Mouse (Mus musculus): Measurements from ENCODE around the gene St6galnac5. TPM values are rescaled to one million over a fixed set of nuclear protein-coding genes. Genes with fewer than 3 reads are reported as not detected.

Gene St6galnac5
- polyA plus RNA-seq, 1 experiment from 2014 or later = 1.3 TPM

DNA sequence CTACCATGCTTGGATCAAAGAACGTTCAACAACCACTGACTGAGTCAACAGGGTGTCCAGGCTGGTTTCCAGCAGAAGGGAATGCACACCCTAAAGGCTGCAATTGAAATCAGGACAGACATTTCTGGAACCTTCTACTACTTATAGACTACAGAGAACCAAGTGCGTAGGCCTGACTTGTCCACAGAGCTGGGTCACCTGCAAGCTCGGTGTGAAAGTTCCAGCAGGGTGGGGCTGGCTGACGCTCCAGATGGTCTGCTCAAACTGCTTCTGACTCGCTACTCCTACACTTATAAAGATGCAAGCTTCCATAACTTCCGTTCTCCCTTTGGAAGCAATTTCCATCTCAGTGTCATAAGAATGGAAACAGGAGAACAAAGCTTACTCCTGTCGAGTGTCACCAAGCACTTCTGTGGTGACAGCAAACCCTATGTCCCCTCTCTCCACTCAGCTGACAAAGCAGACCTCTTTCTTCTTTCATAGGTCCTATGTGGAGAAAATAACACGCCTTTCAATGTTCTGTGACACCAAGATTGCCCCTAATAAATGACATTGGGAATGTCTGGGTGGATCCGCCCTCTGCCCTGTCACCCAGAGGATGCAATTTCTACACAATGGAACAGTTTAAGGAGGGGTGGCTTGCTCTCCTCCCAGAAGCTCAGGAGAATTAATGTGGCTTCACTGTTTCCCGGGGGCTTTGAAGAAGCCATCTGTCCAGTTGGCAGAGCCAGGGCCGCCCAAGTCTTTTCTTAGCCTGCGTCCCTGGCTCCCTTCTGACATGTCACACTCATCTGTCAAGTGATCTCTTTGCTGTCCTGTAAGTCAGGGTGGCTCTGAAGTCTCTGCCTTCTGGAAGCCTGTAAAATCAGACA, 114.2 kb downstream of the St6galnac5 start:
- Histone ChIP-seq H3K27ac (no peak overlapping the region), H3K4me3 (no peak overlapping the region), H3K36me3 (no peaks in the 10 kb centered on the region), H3K9me3 (no peaks in the 10 kb centered on the region), H3K27me3 (ENCODE audit: insufficient read depth, poor library complexity, severe bottlenecking) (0 out of 2 replicates have a peak, but pooled peaks cover 2% of the 10 kb centered on the region), H3K4me1 (no peaks in the 10 kb centered on the region)
- DNase-seq (ENCODE audit: low spot score) = no peak
- 72% methylated on average over 12 of the region's 12 CpGs for WGBS

- no peak for DNase-seq (ENCODE audit: low spot score)
- 84% methylated on average over 22 of the region's 22 CpGs for WGBS
- Histone ChIP-seq H3K4me3 (no peak overlapping the region), H3K27ac (no peak overlapping the region), H3K36me3 (no peaks in the 10 kb centered on the region), H3K9me3 (no peaks in the 10 kb centered on the region), H3K4me1 (no peaks in the 10 kb centered on the region), H3K27me3 (ENCODE audit: insufficient read depth, poor library complexity, severe bottlenecking) (peaks cover 16% of the 10 kb centered on the region; the same call in 1 of the 2 replicates)
Observed at GRCm38 (mm10) chr3:152866035-152866965, 115.7 kb downstream of the St6galnac5 start.

GRCm38 (mm10) chr3:152861978-152862377, 120.1 kb downstream of the St6galnac5 start:
- Histone ChIP-seq H3K9me3 (no peaks in the 10 kb centered on the region), H3K4me3 (no peak overlapping the region), H3K36me3 (no peaks in the 10 kb centered on the region), H3K27ac (no peak overlapping the region), H3K27me3 (ENCODE audit: insufficient read depth, poor library complexity, severe bottlenecking) (peaks cover 19% of the 10 kb centered on the region; the same call in 1 of the 2 replicates), H3K4me1 (no peaks in the 10 kb centered on the region)
- 64% methylated on average over 1 of the region's 1 CpGs for WGBS
- DNase-seq (ENCODE audit: low spot score) = no peak

GRCm38 (mm10) chr3:152861450-152861849, 120.6 kb downstream of the St6galnac5 start:
- peaks cover 19% of the 10 kb centered on the region; the same call in 1 of the 2 replicates for H3K27me3 ChIP-seq (ENCODE audit: insufficient read depth, poor library complexity, severe bottlenecking)
- H3K4me1 ChIP-seq = no peaks in the 10 kb centered on the region
- no peaks in the 10 kb centered on the region for H3K9me3 ChIP-seq
- 86% methylated on average over 4 of the region's 4 CpGs for WGBS
- no peaks in the 10 kb centered on the region for H3K36me3 ChIP-seq
- H3K4me3 ChIP-seq = no peak overlapping the region
- no peak for DNase-seq (ENCODE audit: low spot score)
- H3K27ac ChIP-seq = no peak overlapping the region

DNA sequence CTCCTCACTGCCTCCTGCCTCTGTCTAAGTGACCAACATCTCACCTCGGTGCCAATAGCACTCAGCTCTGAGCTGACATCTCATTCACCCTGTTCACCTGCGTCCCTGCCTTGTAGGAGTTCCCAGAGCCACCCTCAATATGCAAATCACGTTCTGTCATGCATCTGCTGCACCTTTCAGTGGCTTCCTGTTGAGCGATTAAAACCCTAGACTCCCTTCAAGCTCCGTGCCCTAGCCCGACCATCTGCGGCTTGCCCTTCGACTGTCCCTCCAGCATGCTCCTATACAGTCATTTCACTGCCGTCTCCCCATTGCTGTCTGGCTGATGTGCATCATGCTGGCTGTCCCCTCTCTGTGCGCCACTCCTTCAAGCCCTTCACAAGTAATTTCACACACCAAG, 126.0 kb downstream of the St6galnac5 start:
- Histone ChIP-seq H3K4me3 (no peak overlapping the region), H3K27ac (no peak overlapping the region), H3K4me1 (peaks cover 9% of the 10 kb centered on the region; the same call in 1 of the 2 replicates), H3K9me3 (no peaks in the 10 kb centered on the region), H3K27me3 (ENCODE audit: insufficient read depth, poor library complexity, severe bottlenecking) (peaks cover 7% of the 10 kb centered on the region; the same call in 1 of the 2 replicates), H3K36me3 (no peaks in the 10 kb centered on the region)
- WGBS = 72% methylated on average over 10 of the region's 10 CpGs
- DNase-seq (ENCODE audit: low spot score) = no peak

- no peaks in the 10 kb centered on the region for H3K36me3 ChIP-seq
- peaks cover 9% of the 10 kb centered on the region; the same call in 1 of the 2 replicates for H3K4me1 ChIP-seq
- no peak overlapping the region for H3K27ac ChIP-seq
- H3K4me3 ChIP-seq = no peak overlapping the region
- peaks cover 13% of the 10 kb centered on the region; the same call in 1 of the 2 replicates for H3K27me3 ChIP-seq (ENCODE audit: insufficient read depth, poor library complexity, severe bottlenecking)
- DNase-seq (ENCODE audit: low spot score) = no peak
- WGBS = 54% methylated on average over 12 of the region's 12 CpGs
- no peaks in the 10 kb centered on the region for H3K9me3 ChIP-seq
Observed at GRCm38 (mm10) chr3:152855006-152855614, 126.9 kb downstream of the St6galnac5 start.

DNA sequence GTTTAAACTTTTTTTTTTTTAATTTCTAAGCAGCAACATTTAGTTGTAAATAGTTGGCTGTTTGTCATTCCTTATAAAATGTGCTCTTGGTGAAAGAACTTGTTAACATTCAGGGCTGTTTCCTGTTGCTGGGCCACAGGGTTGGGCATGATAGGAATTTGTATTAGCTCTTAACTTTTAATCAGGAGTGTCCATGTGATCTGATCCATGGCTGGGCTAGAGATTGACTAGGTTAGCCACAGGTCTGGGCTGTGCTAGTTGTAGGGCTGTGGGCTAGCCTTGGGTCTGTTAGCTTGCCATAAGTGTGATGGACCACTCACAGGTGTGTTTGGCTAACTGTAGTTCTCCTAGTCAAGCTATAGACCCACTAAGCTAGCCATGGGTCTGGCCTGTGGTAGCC, 138.1 kb downstream of the St6galnac5 start:
- Histone ChIP-seq H3K9me3 (no peaks in the 10 kb centered on the region), H3K4me1 (peaks cover 9% of the 10 kb centered on the region; the same call in 1 of the 2 replicates), H3K4me3 (no peak overlapping the region), H3K27ac (no peak overlapping the region), H3K36me3 (no peaks in the 10 kb centered on the region), H3K27me3 (ENCODE audit: insufficient read depth, poor library complexity, severe bottlenecking) (no peaks in the 10 kb centered on the region)
- DNase-seq (ENCODE audit: low spot score) = no peak

- no peak overlapping the region for H3K4me3 ChIP-seq
- H3K36me3 ChIP-seq = no peaks in the 10 kb centered on the region
- DNase-seq (ENCODE audit: low spot score) = no peak
- peaks cover 9% of the 10 kb centered on the region; the same call in 1 of the 2 replicates for H3K4me1 ChIP-seq
- no peaks in the 10 kb centered on the region for H3K27me3 ChIP-seq (ENCODE audit: insufficient read depth, poor library complexity, severe bottlenecking)
- H3K27ac ChIP-seq = no peak overlapping the region
- H3K9me3 ChIP-seq = no peaks in the 10 kb centered on the region
- WGBS = 80% methylated on average over 3 of the region's 3 CpGs
Observed at GRCm38 (mm10) chr3:152842648-152843047, 139.4 kb downstream of the St6galnac5 start.

- DNase-seq (ENCODE audit: low spot score) = no peak
- 82% methylated on average over 6 of the region's 6 CpGs for WGBS
Observed at GRCm38 (mm10) chr3:152841264-152841663, 140.8 kb downstream of the St6galnac5 start.

GRCm38 (mm10) chr3:152837938-152838337, 144.1 kb downstream of the St6galnac5 start:
- Histone ChIP-seq H3K4me1 (no peaks in the 10 kb centered on the region), H3K4me3 (no peak overlapping the region), H3K36me3 (no peaks in the 10 kb centered on the region), H3K9me3 (no peaks in the 10 kb centered on the region), H3K27ac (no peak overlapping the region), H3K27me3 (ENCODE audit: insufficient read depth, poor library complexity, severe bottlenecking) (no peaks in the 10 kb centered on the region)
- WGBS = 89% methylated on average over 1 of the region's 1 CpGs
- no peak for DNase-seq (ENCODE audit: low spot score)

More at GRCm38 (mm10) chr3:152841264-152841663, 140.8 kb downstream of the St6galnac5 start:
- Histone ChIP-seq H3K4me3 (no peak overlapping the region), H3K27me3 (ENCODE audit: insufficient read depth, poor library complexity, severe bottlenecking) (no peaks in the 10 kb centered on the region), H3K36me3 (no peaks in the 10 kb centered on the region), H3K27ac (no peak overlapping the region), H3K4me1 (peaks cover 2% of the 10 kb centered on the region; the same call in 1 of the 2 replicates), H3K9me3 (no peaks in the 10 kb centered on the region)

- 68% methylated on average over 2 of the region's 2 CpGs for WGBS
- DNase-seq (ENCODE audit: low spot score) = no peak
- no peaks in the 10 kb centered on the region for H3K27me3 ChIP-seq (ENCODE audit: insufficient read depth, poor library complexity, severe bottlenecking)
- H3K4me1 ChIP-seq = no peaks in the 10 kb centered on the region
- H3K4me3 ChIP-seq = no peak overlapping the region
- H3K9me3 ChIP-seq = no peaks in the 10 kb centered on the region
- no peak overlapping the region for H3K27ac ChIP-seq
- H3K36me3 ChIP-seq = no peaks in the 10 kb centered on the region
Observed at GRCm38 (mm10) chr3:152837407-152837806, 144.6 kb downstream of the St6galnac5 start.

GRCm38 (mm10) chr3:152832436-152832835, 149.6 kb downstream of the St6galnac5 start:
- Histone ChIP-seq H3K27ac (no peak overlapping the region), H3K9me3 (no peaks in the 10 kb centered on the region), H3K4me1 (no peaks in the 10 kb centered on the region), H3K36me3 (no peaks in the 10 kb centered on the region), H3K4me3 (no peak overlapping the region), H3K27me3 (ENCODE audit: insufficient read depth, poor library complexity, severe bottlenecking) (no peaks in the 10 kb centered on the region)
- 85% methylated on average over 4 of the region's 4 CpGs for WGBS
- DNase-seq (ENCODE audit: low spot score) = no peak

All from heart, embryonic 10.5 days (tissue).